Mouse (Mus musculus) urinary bladder, postnatal 36 days (tissue): ENCODE results near the gene Adamts3.

Experiments
- DNase-seq, 2 experiments: peaks; one replicate each; pipeline ENCODE4 v3.0.0; 2022; ENCODE audit warnings: low spot score in 2 of 2, mixed read lengths in 1 of 2

Adamts3 gene

GRCm38 (mm10) chr5:89883051-89883907, at the start of gene Adamts3:
TSS of gene Adamts3 (minus strand) at chr5:89883334.
- peak; percentile 18 to 38 for DNase-seq

DNA sequence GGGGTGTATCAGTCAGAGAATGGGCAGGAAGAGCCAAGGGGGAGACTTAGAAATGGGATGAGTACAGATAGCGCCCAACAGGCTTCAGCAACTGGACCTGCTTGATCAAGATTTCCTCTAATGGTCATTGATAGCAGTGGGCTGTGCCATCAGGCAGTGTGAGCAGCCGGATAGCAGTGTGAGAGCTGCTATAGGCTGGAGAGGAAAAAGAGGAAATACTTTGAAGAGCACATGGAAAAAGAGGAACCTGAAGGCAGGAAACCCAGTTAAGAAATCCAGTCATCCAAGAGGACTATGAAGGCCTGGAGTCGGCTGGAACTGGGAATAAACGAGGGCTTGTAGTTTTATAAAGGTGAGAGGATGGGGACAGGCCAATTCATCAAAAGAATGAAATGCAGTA, 48.4 kb upstream of the Adamts3 start:
- DNase-seq = no peak

DNA sequence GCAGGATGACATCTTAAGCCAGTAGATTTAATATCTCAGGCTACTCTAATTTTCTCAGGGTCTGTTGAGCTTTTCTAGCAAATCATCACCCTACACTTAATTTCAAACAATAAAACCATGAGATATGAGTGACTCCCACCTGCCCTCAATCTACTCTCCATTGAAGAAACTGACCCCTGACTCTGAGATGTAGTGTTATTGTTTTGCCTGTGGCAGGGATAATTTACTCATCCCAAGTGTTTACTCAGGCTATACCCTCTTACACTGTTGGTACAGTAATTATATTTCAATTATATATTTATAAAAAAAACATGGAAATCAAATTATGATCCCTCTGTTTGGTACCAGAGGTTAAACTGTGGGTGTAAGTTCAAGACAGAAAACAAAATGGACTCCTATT, 29.2 kb upstream of the Adamts3 start:
- DNase-seq = no peak

DNA sequence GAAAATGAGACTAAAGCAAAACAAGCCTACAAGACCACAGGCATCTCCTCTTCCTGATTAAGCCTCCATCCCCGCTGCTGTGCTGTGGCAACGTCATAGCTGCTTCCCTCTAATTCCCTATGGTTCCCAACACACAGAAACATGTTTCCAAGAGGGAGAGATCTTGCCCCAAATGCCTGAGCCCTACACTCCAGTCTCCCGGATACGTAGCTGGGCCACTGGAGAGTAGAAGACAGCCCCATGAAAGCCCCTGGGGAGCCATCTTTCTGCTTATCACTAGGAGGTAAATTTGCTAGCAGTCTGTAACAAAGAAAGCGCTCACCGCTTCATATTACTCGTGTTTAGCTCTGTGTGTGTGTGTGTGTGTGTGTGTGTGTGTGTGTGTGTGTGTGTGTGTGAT, 28.8 kb upstream of the Adamts3 start:
- DNase-seq = no peak

DNA sequence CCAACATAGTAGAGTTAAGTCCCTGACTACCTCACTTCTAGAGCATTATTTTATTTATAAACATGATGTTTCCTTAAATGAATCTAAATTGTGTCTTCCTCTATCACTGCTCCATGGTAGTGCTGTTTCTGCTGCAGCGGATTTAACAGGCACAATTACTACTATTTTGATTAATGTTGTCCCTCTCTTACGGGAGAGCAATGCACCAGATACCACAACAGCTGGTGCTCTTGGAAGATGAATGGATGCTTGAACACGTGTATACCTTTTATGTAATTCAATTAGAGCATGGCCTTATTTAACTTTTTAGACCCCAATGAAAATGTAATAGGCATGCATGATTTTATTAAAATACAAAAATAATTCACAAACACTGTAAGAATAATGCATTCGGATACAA, 28.4 kb upstream of the Adamts3 start:
- no peak for DNase-seq

DNA sequence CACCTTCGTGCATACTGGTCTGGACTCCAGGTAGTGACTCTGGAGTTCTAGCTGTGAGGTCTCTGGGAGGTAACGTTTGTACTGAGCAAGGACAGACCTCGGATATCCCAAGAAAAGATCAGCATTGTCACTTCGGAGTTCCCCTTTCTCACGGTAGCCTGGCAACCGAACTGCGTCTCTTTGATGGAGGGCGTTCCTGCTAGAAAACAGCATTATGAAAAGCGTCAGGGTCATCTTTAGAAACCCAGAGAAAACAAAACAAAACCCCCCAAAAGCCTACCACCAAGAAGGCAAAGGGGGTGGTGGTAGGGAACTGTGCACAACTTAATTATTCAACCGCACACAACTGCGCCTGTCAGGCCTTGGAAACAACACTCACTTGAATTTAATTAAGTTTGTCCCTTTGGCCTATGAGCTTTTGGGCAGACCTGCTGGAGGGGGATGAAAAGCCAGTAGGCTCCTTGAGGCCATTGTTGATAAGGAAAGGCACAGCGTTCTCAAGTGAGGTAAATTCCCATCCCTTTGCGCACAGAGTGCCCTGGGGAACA, 23.8 kb upstream of the Adamts3 start:
- DNase-seq = no peak

DNA sequence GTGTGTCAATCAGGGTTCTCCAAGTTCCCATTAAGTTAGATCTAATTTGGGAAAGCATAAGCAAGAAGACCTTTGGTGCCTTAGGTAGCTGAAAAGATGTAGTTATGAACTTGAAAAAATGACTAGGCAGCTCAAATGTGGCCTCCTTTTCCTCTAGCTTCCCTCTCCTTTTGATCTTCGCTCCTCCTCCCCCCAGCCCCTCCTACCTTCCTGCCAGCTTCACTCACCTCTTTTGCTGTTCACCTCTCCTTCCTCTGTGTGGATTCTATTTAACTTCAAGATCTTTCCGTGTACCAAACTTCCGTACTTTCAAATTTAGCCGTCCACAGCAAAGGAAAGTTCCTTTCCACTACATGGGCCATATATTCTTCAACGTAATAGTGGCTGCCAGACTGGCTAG, 17.9 kb upstream of the Adamts3 start:
- DNase-seq = no peak

DNA sequence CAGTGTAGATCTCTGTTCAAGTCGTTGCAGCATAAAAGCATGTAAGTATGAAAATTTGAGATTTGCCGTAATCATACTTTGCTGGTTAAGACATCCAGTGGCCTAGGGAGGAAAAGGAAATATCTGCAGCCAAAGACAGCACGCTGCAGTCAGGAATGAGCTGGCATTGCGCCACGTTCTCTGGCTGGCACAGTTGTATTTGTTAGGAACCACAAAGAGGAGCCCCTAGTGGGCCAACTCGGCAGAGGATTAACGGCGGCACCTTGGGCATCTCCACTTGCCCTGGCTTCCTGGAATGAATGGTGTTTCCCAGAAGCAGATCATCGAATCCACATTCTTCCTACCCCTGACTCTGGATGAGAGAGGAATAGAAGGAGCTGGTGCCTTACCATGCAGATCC, 14.4 kb upstream of the Adamts3 start:
- peak in 1 of 2 experiments; percentile 40 for DNase-seq

- no peak for DNase-seq
Measured at GRCm38 (mm10) chr5:89895520-89895919, 12.4 kb upstream of the Adamts3 start.

GRCm38 (mm10) chr5:89884991-89885390, 1.9 kb upstream of the Adamts3 start:
- DNase-seq = no peak

GRCm38 (mm10) chr5:89883908-89884204, 722 bp upstream of the Adamts3 start:
- no peak for DNase-seq

GRCm38 (mm10) chr5:89882091-89882734, 921 bp downstream of the Adamts3 start:
- DNase-seq = peak; percentile 13 to 55

DNA sequence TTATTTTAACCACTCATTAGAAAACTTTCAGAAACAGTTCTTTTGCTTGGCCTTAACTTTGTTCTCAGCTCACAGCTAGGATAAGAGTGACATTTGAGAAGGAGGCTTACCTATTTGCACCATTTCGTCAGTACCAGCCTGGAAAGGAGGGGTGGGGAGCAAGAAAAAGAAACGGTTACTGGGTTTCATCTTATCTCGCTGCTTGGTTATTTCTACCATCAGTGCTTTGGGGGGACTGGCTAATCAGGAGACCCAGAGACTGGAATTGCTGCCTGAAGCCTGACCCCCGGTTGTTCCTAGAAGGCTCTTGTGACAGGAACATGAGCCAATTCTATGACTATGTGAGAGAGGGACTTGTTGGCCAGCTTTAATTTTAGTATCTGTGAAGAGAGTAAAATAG, 1.7 kb downstream of the Adamts3 start:
- no peak for DNase-seq

DNA sequence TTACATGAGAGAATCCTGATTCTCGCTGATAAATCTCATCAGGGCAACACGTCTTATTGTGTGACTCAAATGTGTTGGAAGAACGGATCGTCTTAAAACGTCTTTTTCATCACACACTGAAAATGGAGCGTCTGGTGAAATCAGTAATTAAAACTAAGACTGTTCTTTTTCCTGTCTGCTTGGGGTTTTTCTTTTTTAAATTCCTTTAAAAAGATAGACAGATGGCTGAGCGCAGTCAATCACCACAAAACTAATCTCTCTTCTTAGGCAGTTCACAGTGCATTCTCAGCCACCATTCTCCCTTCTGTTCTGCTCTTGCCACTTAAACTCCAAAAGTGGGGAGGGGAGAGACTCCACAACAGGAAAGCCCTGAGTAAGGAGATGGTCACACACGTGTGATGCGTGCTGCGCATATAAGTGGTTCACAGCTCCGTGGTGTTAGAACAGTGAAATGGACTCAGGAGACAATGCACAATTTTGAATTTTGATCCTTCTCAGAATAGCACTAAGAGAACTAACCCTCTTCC, 4.2 kb downstream of the Adamts3 start:
- no peak for DNase-seq

- no peak for DNase-seq
Measured at GRCm38 (mm10) chr5:89872661-89873060, 10.5 kb downstream of the Adamts3 start.

GRCm38 (mm10) chr5:89859603-89860002, 23.5 kb downstream of the Adamts3 start:
- DNase-seq = no peak

- no peak for DNase-seq
Measured at GRCm38 (mm10) chr5:89858837-89859236, 24.3 kb downstream of the Adamts3 start.

DNA sequence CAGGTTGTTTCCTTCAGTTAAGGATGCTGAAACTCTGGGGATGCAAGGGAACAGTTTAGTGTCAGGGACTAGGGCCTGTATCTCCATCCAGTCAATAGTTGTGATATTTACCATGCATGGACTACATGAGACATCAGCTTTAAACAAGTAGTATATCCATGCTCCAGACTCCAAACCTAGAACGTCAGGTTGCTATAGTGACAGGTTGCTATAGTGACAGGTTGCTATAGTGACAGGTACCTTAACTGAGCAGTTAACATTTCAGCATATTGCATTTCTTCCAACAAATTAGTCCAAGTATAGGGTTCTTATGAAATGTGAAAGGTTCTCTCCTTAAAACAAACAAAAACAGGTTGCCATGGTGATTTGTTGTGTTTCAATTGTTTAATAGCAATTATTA, 36.6 kb downstream of the Adamts3 start:
- no peak for DNase-seq

- DNase-seq = peak in 1 of 2 experiments; percentile 4
Measured at GRCm38 (mm10) chr5:89844354-89844753, 38.8 kb downstream of the Adamts3 start.

DNA sequence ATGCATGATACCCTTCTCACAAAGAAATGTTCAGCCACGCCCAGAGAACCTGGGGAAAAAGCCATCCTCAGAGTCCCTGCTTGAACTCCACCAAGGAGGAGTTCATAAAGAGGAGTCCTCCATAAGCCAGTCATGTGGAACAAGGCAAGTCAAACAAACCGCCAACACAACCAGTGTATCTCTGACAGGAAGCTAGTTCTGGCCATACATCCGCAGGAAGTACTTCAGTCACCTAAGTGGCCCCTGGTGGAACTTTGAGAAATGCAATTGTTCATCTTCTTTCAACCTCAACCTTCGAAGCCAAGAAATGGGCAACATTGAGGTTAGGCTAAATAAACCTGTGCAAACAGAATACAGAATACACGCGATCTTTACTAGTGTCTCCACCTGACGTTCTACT, 39.7 kb downstream of the Adamts3 start:
- no peak for DNase-seq

GRCm38 (mm10) chr5:89839627-89840026, 43.5 kb downstream of the Adamts3 start:
- DNase-seq = no peak

GRCm38 (mm10) chr5:89821175-89821574, 62.0 kb downstream of the Adamts3 start:
- DNase-seq = no peak

GRCm38 (mm10) chr5:89819531-89819930, 63.6 kb downstream of the Adamts3 start:
- DNase-seq = peak in 1 of 2 experiments; percentile 5
